Mouse (Mus musculus): ENCODE data around the gene Ugt1a6a. TPM values are rescaled to one million over a fixed set of nuclear protein-coding genes. Genes with fewer than 3 reads are reported as not detected.
"Not testable (repeated sequence)": the region's sequence is repeated elsewhere in the genome, so short reads cannot be mapped to it uniquely, and the experiment has no call there.

Gene Ugt1a6a
- total RNA-seq, 2 experiments from 2014 or later = 6.5 to 7.2 TPM

GRCm38 (mm10) chr1:88206843-88207479 is 72.4 kb downstream of the Ugt1a6a start:
- no peak for ATAC-seq (ENCODE audit: poor library complexity, severe bottlenecking)

- ATAC-seq (ENCODE audit: poor library complexity, severe bottlenecking) = peak; percentile 23; the same call in 1 of the 2 replicates
Observed at GRCm38 (mm10) chr1:88211812-88212211, 77.2 kb downstream of the Ugt1a6a start, which contains the start of gene Ugt1a1. Ugt1a1 (plus strand) TSS chr1:88211959.

- no peak; the same call in 1 of the 2 replicates for ATAC-seq (ENCODE audit: poor library complexity, severe bottlenecking)
Observed at GRCm38 (mm10) chr1:88212341-88213045, 77.9 kb downstream of the Ugt1a6a start.

- no peak for ATAC-seq (ENCODE audit: poor library complexity, severe bottlenecking)
Observed at GRCm38 (mm10) chr1:88213061-88213460, 78.5 kb downstream of the Ugt1a6a start.

- ATAC-seq (ENCODE audit: poor library complexity, severe bottlenecking) = no peak
Observed at GRCm38 (mm10) chr1:88213766-88214461, 79.3 kb downstream of the Ugt1a6a start.

GRCm38 (mm10) chr1:88214462-88214952 is 79.9 kb downstream of the Ugt1a6a start:
- no peak for ATAC-seq (ENCODE audit: poor library complexity, severe bottlenecking)

GRCm38 (mm10) chr1:88215466-88216380 is 81.1 kb downstream of the Ugt1a6a start:
- no peak for ATAC-seq (ENCODE audit: poor library complexity, severe bottlenecking)

GRCm38 (mm10) chr1:88216551-88216950 is 81.9 kb downstream of the Ugt1a6a start:
- ATAC-seq (ENCODE audit: poor library complexity, severe bottlenecking) = no peak

- ATAC-seq (ENCODE audit: poor library complexity, severe bottlenecking) = no peak
Observed at GRCm38 (mm10) chr1:88217144-88217543, 82.5 kb downstream of the Ugt1a6a start.

GRCm38 (mm10) chr1:88217576-88217975 is 83.0 kb downstream of the Ugt1a6a start:
- no peak for ATAC-seq (ENCODE audit: poor library complexity, severe bottlenecking)

GRCm38 (mm10) chr1:88218051-88218450 is 83.4 kb downstream of the Ugt1a6a start:
- ATAC-seq (ENCODE audit: poor library complexity, severe bottlenecking) = no peak

GRCm38 (mm10) chr1:88218591-88218990 is 84.0 kb downstream of the Ugt1a6a start:
- ATAC-seq (ENCODE audit: poor library complexity, severe bottlenecking) = no peak

GRCm38 (mm10) chr1:88219054-88219453 is 84.4 kb downstream of the Ugt1a6a start:
- no peak for ATAC-seq (ENCODE audit: poor library complexity, severe bottlenecking)

GRCm38 (mm10) chr1:88220336-88220735 is 85.7 kb downstream of the Ugt1a6a start:
- ATAC-seq (ENCODE audit: poor library complexity, severe bottlenecking) = no peak

GRCm38 (mm10) chr1:88222216-88222615 is 87.6 kb downstream of the Ugt1a6a start:
- no peak for ATAC-seq (ENCODE audit: poor library complexity, severe bottlenecking)

GRCm38 (mm10) chr1:88223011-88223515 is 88.5 kb downstream of the Ugt1a6a start:
- not testable (repeated sequence) for ATAC-seq (ENCODE audit: poor library complexity, severe bottlenecking)

GRCm38 (mm10) chr1:88223591-88223990 is 89.0 kb downstream of the Ugt1a6a start:
- no peak for ATAC-seq (ENCODE audit: poor library complexity, severe bottlenecking)

- no peak for ATAC-seq (ENCODE audit: poor library complexity, severe bottlenecking)
Observed at GRCm38 (mm10) chr1:88224029-88224776, 89.6 kb downstream of the Ugt1a6a start.

GRCm38 (mm10) chr1:88225301-88225700 is 90.7 kb downstream of the Ugt1a6a start:
- not testable (repeated sequence) for ATAC-seq (ENCODE audit: poor library complexity, severe bottlenecking)

Data from megakaryocyte, adult 5-6 weeks (primary cell).